Mouse (Mus musculus) liver, embryonic 14.5 days (tissue): Measurements from ENCODE around the gene Acox1. TPM values are rescaled to one million over a fixed set of nuclear protein-coding genes. Genes with fewer than 3 reads are reported as not detected.

Source experiments
- ATAC-seq: fragments of 200-750 bp; cut with Nextera tagmentation; 2 replicates; pipeline ENCODE4 v1.8.0; 2017; ENCODE audit warnings: moderate number of reproducible peaks, mild to moderate bottlenecking, moderate library complexity; ENCODE audit not compliant: insufficient read depth
- DNase-seq, 3 experiments: peaks; one replicate each; pipeline ENCODE4 v3.0.0-alpha.2; 2012 to 2013; ENCODE audit warnings: low read depth in 3 of 3, low spot score in 3 of 3
- H3K27ac ChIP-seq: fragments of 300-500 bp; sonication (generic); 2 replicates; pipeline ENCODE4 v1.5.1; 2014; ENCODE audit warnings: moderate library complexity, mild to moderate bottlenecking, control low read depth, inconsistent platforms
- H3K27me3 ChIP-seq: fragments of 300-500 bp; sonication (generic); 2 replicates; pipeline ENCODE4 v1.6.1; 2014; ENCODE audit warnings: mild to moderate bottlenecking, low read length, moderate library complexity; ENCODE audit not compliant: control insufficient read depth, insufficient read depth
- H3K36me3 ChIP-seq: fragments of 300-500 bp; sonication (generic); replicated peaks from 2 replicates; pipeline ENCODE4 v1.6.1; 2014; ENCODE audit warnings: low read depth; ENCODE audit not compliant: control insufficient read depth, insufficient read depth
- H3K4me1 ChIP-seq, 2 experiments: fragments of 200-500 bp in 1 of 2; fragments of 300-500 bp in 1 of 2; sonication (generic) in 1 of 2; replicated peaks; 2 replicates each; pipeline ENCODE4 v1.6.1; 2012 to 2014; ENCODE audit warnings: antibody characterized with exemption in 1 of 2, inconsistent platforms in 1 of 2, low read length in 1 of 2; ENCODE audit not compliant: control insufficient read depth in 2 of 2, insufficient read depth in 2 of 2
- H3K4me2 ChIP-seq: fragments of 300-500 bp; sonication (generic); 2 replicates; pipeline ENCODE4 v1.6.1; 2014; ENCODE audit warnings: low read depth, mild to moderate bottlenecking, control low read depth, moderate library complexity
- H3K4me3 ChIP-seq, 2 experiments: fragments of 200-500 bp in 1 of 2; fragments of 300-500 bp in 1 of 2; sonication (generic) in 1 of 2; 2 replicates each; pipeline ENCODE4 v1.5.1; 2012 to 2014; ENCODE audit warnings: low read depth in 2 of 2, low read length in 2 of 2, mild to moderate bottlenecking in 2 of 2, control low read depth in 1 of 2, inconsistent platforms in 1 of 2, moderate library complexity in 1 of 2; ENCODE audit not compliant: insufficient read depth in 1 of 2
- H3K9ac ChIP-seq: fragments of 300-500 bp; sonication (generic); replicated peaks from 2 replicates; pipeline ENCODE4 v1.6.1; 2014; ENCODE audit warnings: mild to moderate bottlenecking, control low read depth, moderate library complexity
- H3K9me3 ChIP-seq: fragments of 300-500 bp; sonication (generic); 2 replicates; pipeline ENCODE4 v1.6.1; 2016; ENCODE audit warnings: low read length, mixed read lengths; ENCODE audit not compliant: control insufficient read depth
- CTCF ChIP-seq: IDR thresholded peaks from 2 replicates; pipeline ENCODE4 v1.5.1; 2016; ENCODE audit warnings: antibody characterized with exemption, low read depth, control low read depth
- EP300 ChIP-seq: IDR thresholded peaks from 2 replicates; pipeline ENCODE4 v1.6.1; 2016; ENCODE audit warnings: antibody characterized with exemption, low read depth
- WGBS: fragments of 180-500 bp; shearing (Covaris S2); extraction: QIAGEN DNeasy Blood & Tissue Kit; methylation state at CpG from one replicate; pipeline ENCODE4 v1.1.7; 2014; ENCODE audit not compliant: insufficient replicate concordance; 5-methylcytosine and 5-hydroxymethylcytosine counted together
- polyA plus RNA-seq, 2 experiments: library from polyadenylated mRNA; depleted of rRNA in 1 of 2; stranded (reverse) in 1 of 2; unstranded in 1 of 2; fragments of >200 nt; fragmentation: Nextera tagmentation in 1 of 2; extraction: Ambion mirVana in 1 of 2; gene quantifications; 2 replicates each; pipeline versions ENCODE4 v1.2.1 to v1.2.3; 2012 to 2014

Acox1 gene
- polyA plus RNA-seq, 2 experiments = 14.8 to 16.6 TPM

DNA sequence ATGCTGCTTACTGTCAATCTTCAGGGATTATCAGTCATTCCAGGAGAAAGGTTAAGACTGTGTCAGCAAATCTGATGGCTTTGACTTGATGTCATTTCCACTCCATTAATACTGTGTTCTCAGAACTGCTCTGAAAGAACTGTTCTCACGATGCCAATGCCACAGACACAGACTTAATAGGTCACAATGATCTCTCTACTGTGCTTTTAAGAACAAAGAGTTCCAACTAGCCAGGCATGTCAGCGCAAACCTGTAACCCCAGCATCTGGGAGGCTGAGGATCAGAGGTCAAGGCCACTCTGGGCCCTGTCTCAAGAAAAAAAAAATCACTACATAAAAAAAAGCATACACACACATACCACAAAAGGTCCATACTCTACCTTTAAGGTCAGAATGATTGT is 26.9 kb downstream of the Acox1 start:
- TF ChIP-seq EP300 = no peak
- no peak for TF ChIP-seq CTCF
- peaks cover 2 to 6% of the 10 kb centered on the region in 2 experiments; a peak in 3 of 4 replicates for H3K4me1 ChIP-seq
- H3K27ac ChIP-seq = no peak overlapping the region
- 81% methylated on average over 2 of the region's 2 CpGs for WGBS
- no peak overlapping the region for H3K9ac ChIP-seq
- no peak overlapping the region for H3K4me3 ChIP-seq
- no peaks in the 10 kb centered on the region for H3K9me3 ChIP-seq
- DNase-seq (no peak), ATAC-seq (no peak)
- H3K27me3 ChIP-seq = no peaks in the 10 kb centered on the region
- H3K4me2 ChIP-seq = no peak overlapping the region
- H3K36me3 ChIP-seq = peaks cover 11% of the 10 kb centered on the region

DNA sequence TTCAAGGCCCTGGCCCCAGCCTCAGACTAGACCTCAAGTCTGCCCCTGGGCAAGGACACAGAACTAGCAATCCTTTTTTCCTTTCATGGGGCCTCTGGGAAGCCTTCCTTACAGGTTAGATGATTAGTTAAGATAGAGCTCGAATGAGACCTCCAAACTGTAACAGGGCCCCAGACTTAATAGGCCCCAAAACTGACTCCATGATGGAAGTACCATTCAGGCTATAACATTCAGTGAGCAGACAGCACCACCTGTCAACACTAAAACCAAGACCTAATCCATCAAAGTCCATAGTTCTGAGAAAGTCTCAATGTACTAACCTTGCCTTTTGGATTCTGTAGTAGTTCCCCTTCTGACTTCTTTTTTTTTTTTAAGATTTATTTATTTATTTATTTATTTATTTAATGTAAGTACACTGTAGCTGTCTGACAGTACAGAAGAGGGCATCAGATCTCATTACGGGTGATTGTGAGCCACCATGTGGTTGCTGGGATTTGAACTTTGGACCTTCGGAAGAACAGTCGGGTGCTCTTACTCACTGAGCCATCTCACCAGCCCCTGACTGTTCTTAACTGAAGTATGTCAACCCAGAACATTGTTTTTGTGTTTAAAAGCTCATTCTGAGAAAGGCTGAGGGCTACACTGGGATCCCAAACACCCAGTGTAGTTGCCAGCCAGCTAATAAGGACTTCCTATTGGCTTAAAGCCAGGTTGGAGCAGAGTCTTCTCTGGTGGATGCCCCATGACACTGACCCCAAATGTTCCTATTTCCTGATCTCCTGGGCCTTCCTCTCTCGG is 28.6 kb downstream of the Acox1 start:
- Histone ChIP-seq H3K9me3 (no peaks in the 10 kb centered on the region), H3K27ac (no peak overlapping the region), H3K36me3 (peaks cover 11% of the 10 kb centered on the region), H3K4me2 (no peak overlapping the region), H3K27me3 (no peaks in the 10 kb centered on the region), H3K4me3 (no peak overlapping the region), H3K9ac (no peak overlapping the region), H3K4me1 (peaks cover 2 to 11% of the 10 kb centered on the region in 2 experiments; a peak in 3 of 4 replicates)
- no peak for ATAC-seq
- WGBS = 64% methylated on average over 5 of the region's 5 CpGs
- TF ChIP-seq CTCF = no peak
- no peak for TF ChIP-seq EP300
- DNase-seq = no peak

DNA sequence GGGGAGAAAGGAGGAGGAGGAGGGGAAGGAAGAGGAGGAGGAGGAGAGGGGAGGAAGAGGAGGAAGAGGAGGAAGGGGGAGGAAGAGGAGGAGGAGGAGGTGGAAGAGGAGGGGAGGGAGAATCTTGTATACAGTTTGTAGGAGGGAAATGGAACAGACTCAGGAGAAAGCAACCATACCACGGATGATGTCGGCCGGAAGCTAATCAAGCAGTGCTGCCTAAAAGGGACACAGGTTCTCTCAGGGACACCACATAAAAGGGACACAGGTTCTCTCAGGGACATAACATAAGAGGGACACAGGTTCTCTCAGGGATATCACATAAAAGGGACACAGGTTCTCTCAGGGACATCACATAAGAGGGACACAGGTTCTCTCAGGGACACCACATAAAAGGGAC is 29.6 kb downstream of the Acox1 start:
- H3K4me3 ChIP-seq = no peak overlapping the region
- no peak overlapping the region for H3K4me2 ChIP-seq
- 81% methylated on average over 3 of the region's 3 CpGs for WGBS
- ATAC-seq = no peak
- peaks cover 7% of the 10 kb centered on the region for H3K36me3 ChIP-seq
- peaks cover 2 to 11% of the 10 kb centered on the region in 2 experiments; a peak in 3 of 4 replicates for H3K4me1 ChIP-seq
- H3K27me3 ChIP-seq = no peaks in the 10 kb centered on the region
- H3K9me3 ChIP-seq = no peaks in the 10 kb centered on the region
- no peak for TF ChIP-seq CTCF
- TF ChIP-seq EP300 = no peak
- no peak overlapping the region for H3K27ac ChIP-seq
- H3K9ac ChIP-seq = no peak overlapping the region
- no peak for DNase-seq

DNA sequence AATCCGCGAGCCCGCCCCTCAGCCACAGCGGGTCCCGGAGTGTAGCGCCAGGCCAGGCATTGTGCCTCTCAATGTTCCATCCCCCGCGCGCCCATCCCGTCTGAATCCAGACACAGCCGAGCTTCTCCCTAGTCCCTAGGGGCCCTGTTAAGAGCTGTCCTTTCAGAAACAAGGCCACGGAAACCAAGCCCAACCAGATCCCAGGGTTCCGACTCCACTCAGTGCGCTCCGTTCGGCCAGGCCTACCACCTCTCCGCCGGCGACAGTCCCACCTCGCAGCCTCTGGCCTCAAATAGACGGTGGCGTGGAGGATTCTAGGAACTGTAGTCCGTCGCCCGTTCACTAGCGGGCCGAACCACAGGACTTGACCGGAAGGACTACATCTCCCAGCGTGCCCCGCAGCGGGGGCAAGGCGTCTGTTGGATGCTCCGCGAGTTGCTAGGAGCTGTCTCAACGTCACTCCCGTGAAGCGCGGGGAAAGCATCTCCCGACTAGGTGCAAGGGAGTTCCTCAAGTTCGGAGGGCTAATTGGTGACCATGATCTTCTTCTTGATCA is 30.9 kb downstream of the Acox1 start, which contains the start of gene Fbf1:
Gene Fbf1, minus strand, starts transcription at position 283 of the 556 bp plus-strand sequence.
- Histone ChIP-seq H3K27ac (peak within 1 kb of the TSS; percentile 57), H3K4me2 (peak within 1 kb of the TSS; percentile 97), H3K27me3 (no peaks in the 10 kb centered on the region), H3K9me3 (no peaks in the 10 kb centered on the region), H3K4me1 (peaks cover 2 to 11% of the 10 kb centered on the region in 2 experiments; a peak in 3 of 4 replicates), H3K9ac (peak within 1 kb of the TSS; percentile 88), H3K36me3 (no peaks in the 10 kb centered on the region), H3K4me3 (peak within 1 kb of the TSS; percentile 83 to 93)
- ATAC-seq (peak; percentile 97), DNase-seq (peak; percentile 86 to 90 (median 89))
- TF ChIP-seq EP300 = no peak
- no peak for TF ChIP-seq CTCF
- WGBS = under 1% methylated on average over 40 of the region's 40 CpGs

DNA sequence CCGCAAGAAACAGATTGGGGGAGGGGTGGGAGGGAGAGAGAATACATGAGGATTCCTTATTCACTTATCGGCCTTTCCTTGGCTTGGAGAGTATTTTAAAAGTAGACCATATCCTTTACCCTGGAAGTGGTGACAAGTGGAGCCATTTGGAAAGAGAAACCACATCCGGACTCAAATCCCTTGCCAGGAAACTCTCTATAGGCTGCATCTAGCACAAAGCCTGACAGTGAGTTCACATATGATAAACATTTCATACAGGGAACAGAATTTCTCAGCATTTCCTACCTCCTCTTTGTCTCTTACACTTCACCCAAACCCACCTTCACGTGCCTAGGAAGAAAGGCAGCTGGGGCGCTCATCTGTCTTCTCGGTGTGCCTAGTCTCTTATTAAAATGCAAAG is 31.6 kb downstream of the Acox1 start:
- DNase-seq (no peak), ATAC-seq (no peak)
- WGBS = 10% methylated on average over 6 of the region's 6 CpGs
- H3K36me3 ChIP-seq = no peaks in the 10 kb centered on the region
- TF ChIP-seq CTCF (no peak), EP300 (no peak)
- no peaks in the 10 kb centered on the region for H3K27me3 ChIP-seq
- peaks cover 2 to 11% of the 10 kb centered on the region in 2 experiments; a peak in 3 of 4 replicates for H3K4me1 ChIP-seq
- peak overlapping the region; percentile 97 for H3K4me2 ChIP-seq
- H3K4me3 ChIP-seq = peak overlapping the region; percentile 83 to 93
- no peaks in the 10 kb centered on the region for H3K9me3 ChIP-seq
- H3K27ac ChIP-seq = peak overlapping the region; percentile 57
- H3K9ac ChIP-seq = peak overlapping the region; percentile 88
